Mouse (Mus musculus) small intestine, adult 2 months (tissue): ENCODE measurements around the gene Ppp6r1. TPM values are rescaled to one million over a fixed set of nuclear protein-coding genes. Genes with fewer than 3 reads are reported as not detected.
A peak's percentile ranks its signal among the peaks of the same experiment; 100 is the strongest.
"Not testable (repeated sequence)": the region's sequence is repeated elsewhere in the genome, so short reads cannot be mapped to it uniquely, and the experiment has no call there.

Source experiments
- H3K27ac ChIP-seq: fragments of 200-500 bp; 2 replicates; pipeline ENCODE4 v1.5.1; 2012; ENCODE audit warnings: low read depth, low read length, control low read depth, inconsistent platforms; ENCODE audit not compliant: insufficient read depth
- H3K27me3 ChIP-seq: fragments of 200-500 bp; 2 replicates; pipeline ENCODE4 v1.6.1; 2012; ENCODE audit warnings: mild to moderate bottlenecking, moderate library complexity, low read length, inconsistent platforms; ENCODE audit not compliant: control insufficient read depth, insufficient read depth
- H3K36me3 ChIP-seq: fragments of 200-500 bp; 2 replicates; pipeline ENCODE4 v1.6.1; 2012; ENCODE audit warnings: mild to moderate bottlenecking, low read length, control low read depth, inconsistent platforms; ENCODE audit not compliant: control insufficient read depth, insufficient read depth
- H3K4me1 ChIP-seq: fragments of 200-500 bp; 2 replicates; pipeline ENCODE4 v1.6.1; 2012; ENCODE audit warnings: low read length, inconsistent platforms, mixed read lengths; ENCODE audit not compliant: control insufficient read depth, insufficient read depth, insufficient read length
- H3K4me3 ChIP-seq: fragments of 200-500 bp; 2 replicates; pipeline ENCODE4 v1.5.1; 2012; ENCODE audit warnings: low read depth, mild to moderate bottlenecking, control low read depth, inconsistent platforms, low read length, moderate library complexity
- CTCF ChIP-seq: fragments of 200-500 bp; IDR thresholded peaks from 2 replicates; pipeline ENCODE4 v1.5.1; 2012; ENCODE audit warnings: low read depth, mild to moderate bottlenecking, control low read depth, inconsistent platforms, low read length, moderate library complexity, mixed read lengths; ENCODE audit not compliant: insufficient replicate concordance, insufficient read length; ENCODE audit errors: extremely low read depth
- POLR2A ChIP-seq: fragments of 200-500 bp; IDR thresholded peaks from 2 replicates; pipeline ENCODE4 v1.6.1; 2012; ENCODE audit warnings: low read depth, mild to moderate bottlenecking, control low read depth, inconsistent platforms, low read length, moderate library complexity
- WGBS: fragments of 180-500 bp; shearing (Covaris S2); methylation state at CpG from one replicate; pipeline ENCODE4 v1.1.7; 2018; 5-methylcytosine and 5-hydroxymethylcytosine counted together
- polyA plus RNA-seq: library from polyadenylated mRNA; depleted of rRNA; stranded (reverse); fragments of >200 nt; gene quantifications from 2 replicates; pipeline ENCODE4 v1.2.3, GENCODE M21; 2012; rRNA removed

Gene Ppp6r1
- polyA plus RNA-seq, 1 experiment, result 142 TPM

DNA sequence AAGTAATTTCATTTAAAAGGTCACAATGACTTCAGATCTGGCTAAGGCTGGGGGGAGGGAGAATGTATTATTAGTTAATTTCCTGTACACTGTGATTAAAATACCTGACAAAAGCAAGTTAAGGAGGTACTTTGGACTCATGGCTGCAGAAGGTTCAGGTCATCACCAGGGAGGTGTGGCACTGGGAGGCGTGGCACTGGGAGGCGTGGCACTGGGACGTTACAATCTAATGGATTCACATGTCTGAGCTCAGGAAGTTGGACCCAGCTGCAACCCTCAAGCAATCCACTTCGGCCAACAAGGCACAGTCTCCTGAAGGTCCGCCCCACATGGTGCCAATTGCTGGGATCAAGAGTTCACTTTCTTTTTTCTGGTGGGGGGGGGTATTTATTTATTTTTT, 50.8 kb downstream of the Ppp6r1 start:
- 25% methylated on average over 5 of the region's 5 CpGs for WGBS
- no peak overlapping the region for H3K27ac ChIP-seq
- H3K27me3 ChIP-seq, result no peaks in the 10 kb centered on the region
- H3K4me1 ChIP-seq, result peaks cover 13% of the 10 kb centered on the region; the same call in 1 of the 2 replicates
- TF ChIP-seq POLR2A (no peak), CTCF (no peak)
- no peak overlapping the region for H3K4me3 ChIP-seq
- no peaks in the 10 kb centered on the region for H3K36me3 ChIP-seq

GRCm38 (mm10) chr7:4603873-4604272, 54.9 kb downstream of the Ppp6r1 start, which contains the start of gene Ptprh:
Gene Ptprh, minus strand, starts transcription at chr7:4604041.
- no peaks in the 10 kb centered on the region for H3K27me3 ChIP-seq
- 22% methylated on average over 6 of the region's 6 CpGs for WGBS
- H3K4me1 ChIP-seq, result peaks cover 15% of the 10 kb centered on the region; the same call in 1 of the 2 replicates
- peaks cover 13% of the 10 kb centered on the region for H3K36me3 ChIP-seq
- peak within 1 kb of the TSS; percentile 100 for H3K27ac ChIP-seq
- TF ChIP-seq CTCF (no peak), POLR2A (no peak)
- peak within 1 kb of the TSS; percentile 71 for H3K4me3 ChIP-seq

DNA sequence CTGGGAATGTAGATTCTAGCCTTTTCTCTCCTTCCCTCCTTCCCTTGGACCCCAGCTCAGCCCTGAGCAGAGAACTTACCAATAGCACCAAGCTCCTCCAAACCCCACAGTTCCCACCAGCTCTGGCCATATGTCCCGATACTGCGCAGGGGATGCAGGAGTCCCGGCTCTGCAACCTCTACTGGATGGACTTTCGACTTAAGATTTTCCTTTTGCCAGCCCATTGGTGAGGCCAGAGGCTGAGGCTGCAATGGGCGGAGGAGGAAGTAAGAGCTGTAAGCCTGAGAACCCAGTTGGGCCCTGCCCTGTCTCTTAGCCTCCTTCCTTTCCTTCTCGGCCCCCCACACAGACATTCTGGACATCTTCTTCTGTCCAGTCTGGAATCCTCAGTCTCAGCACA, 55.9 kb downstream of the Ppp6r1 start:
- H3K4me1 ChIP-seq, result peaks cover 15% of the 10 kb centered on the region; the same call in 1 of the 2 replicates
- WGBS, result 19% methylated on average over 6 of the region's 6 CpGs

DNA sequence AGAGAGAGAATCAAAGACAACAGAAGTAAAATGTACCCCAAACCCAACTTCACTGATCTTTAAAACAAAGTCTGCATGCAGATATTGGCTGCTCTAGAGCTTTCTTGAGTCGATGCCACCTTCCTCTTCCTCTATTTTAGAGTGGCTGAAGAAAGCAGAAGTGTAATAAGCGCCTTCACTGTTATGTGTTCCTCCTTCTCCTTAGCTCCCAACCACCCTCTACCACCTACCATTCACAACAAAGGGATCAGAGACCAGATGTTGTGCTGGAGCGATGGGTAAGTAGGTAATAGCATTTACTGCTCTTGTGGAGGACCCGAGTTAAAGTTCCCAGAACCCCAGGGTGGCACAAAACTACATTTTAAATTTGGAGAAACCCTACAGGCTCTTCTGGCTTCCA, 61.8 kb downstream of the Ppp6r1 start:
- 76% methylated on average over 4 of the region's 4 CpGs for WGBS
- peaks cover 27% of the 10 kb centered on the region for H3K36me3 ChIP-seq
- H3K4me1 ChIP-seq, H3K4me3 ChIP-seq, H3K27ac ChIP-seq, H3K27me3 ChIP-seq: not testable (repeated sequence)

More for the DNA sequence above, 55.9 kb downstream of the Ppp6r1 start:
- TF ChIP-seq POLR2A (peak; percentile 90), CTCF (no peak)
- Histone ChIP-seq H3K27me3 (no peaks in the 10 kb centered on the region), H3K27ac (peak overlapping the region; percentile 100), H3K36me3 (peaks cover 18% of the 10 kb centered on the region), H3K4me3 (peak overlapping the region; percentile 71)

Other genes starting within 250 kb of the Ppp6r1 start
- 9.9 and 12.3 TPM in 2 replicates for gene Rdh13, start 213.4 kb downstream of the Ppp6r1 start, polyA plus RNA-seq
- 0.76 and 2.3 TPM in 2 replicates for gene Eps8l1, start 198.3 kb downstream of the Ppp6r1 start, polyA plus RNA-seq
- 58.0 and 59.2 TPM in 2 replicates for gene Ppp1r12c, start 157.3 kb downstream of the Ppp6r1 start, polyA plus RNA-seq
- 0.22 and 0.58 TPM in 2 replicates for gene Tnnt1, start 142.6 kb downstream of the Ppp6r1 start, polyA plus RNA-seq
- gene Tnni3, start 134.8 kb downstream of the Ppp6r1 start, polyA plus RNA-seq, result 0.43 and 1.4 TPM in 2 replicates
- gene Dnaaf3, start 126.6 kb downstream of the Ppp6r1 start, polyA plus RNA-seq, result 1.1 and 1.9 TPM in 2 replicates
- 4.6 and 9.4 TPM in 2 replicates for gene Syt5, start 111.5 kb downstream of the Ppp6r1 start, polyA plus RNA-seq
- gene Ptprh, start 55.0 kb downstream of the Ppp6r1 start, polyA plus RNA-seq, result 52.0 and 151 TPM in 2 replicates
- gene Tmem86b, start 27.6 kb downstream of the Ppp6r1 start, polyA plus RNA-seq, result 65.5 and 261 TPM in 2 replicates
- 23.4 and 29.0 TPM in 2 replicates for gene Hspbp1, start 26.0 kb upstream of the Ppp6r1 start, polyA plus RNA-seq
- 1.6 and 1.9 TPM in 2 replicates for gene Brsk1, start 31.6 kb upstream of the Ppp6r1 start, polyA plus RNA-seq
- gene Tmem150b, start 66.2 kb upstream of the Ppp6r1 start, polyA plus RNA-seq, result 44.4 and 122 TPM in 2 replicates
- gene Kmt5c, start 81.1 kb upstream of the Ppp6r1 start, polyA plus RNA-seq, result 94.7 and 254 TPM in 2 replicates
- gene Cox6b2, start 94.1 kb upstream of the Ppp6r1 start, polyA plus RNA-seq, result 5.7 and 45.8 TPM in 2 replicates
- gene Fam71e2, start 112.3 kb upstream of the Ppp6r1 start, polyA plus RNA-seq, result not detected in 2 replicates
- gene Il11, start 123.8 kb upstream of the Ppp6r1 start, polyA plus RNA-seq, result 0.25 and 0.32 TPM in 2 replicates
- not detected in 2 replicates for gene Tmem190, start 123.9 kb upstream of the Ppp6r1 start, polyA plus RNA-seq
- gene Tmem238, start 130.6 kb upstream of the Ppp6r1 start, polyA plus RNA-seq, result 225 and 544 TPM in 2 replicates
- gene Rpl28, start 133.9 kb upstream of the Ppp6r1 start, polyA plus RNA-seq, result 141 and 355 TPM in 2 replicates
- gene Ube2s, start 153.6 kb upstream of the Ppp6r1 start, polyA plus RNA-seq, result 78.5 and 131 TPM in 2 replicates
- 0.48 and 0.83 TPM in 2 replicates for gene Shisa7, start 185.7 kb upstream of the Ppp6r1 start, polyA plus RNA-seq
- 12.4 and 18.9 TPM in 2 replicates for gene Isoc2b, start 211.2 kb upstream of the Ppp6r1 start, polyA plus RNA-seq
- gene Isoc2a, start 218.1 kb upstream of the Ppp6r1 start, polyA plus RNA-seq, result 13.4 and 15.5 TPM in 2 replicates
- gene Gm36210, start 247.5 kb upstream of the Ppp6r1 start, polyA plus RNA-seq, result not detected in 2 replicates